Mouse (Mus musculus): ENCODE results near the gene Akap2.
A peak's percentile ranks its signal among the peaks of the same experiment; 100 is the strongest.
"Not testable (repeated sequence)": the region's sequence is repeated elsewhere in the genome, so short reads cannot be mapped to it uniquely, and the experiment has no call there.

Gene Akap2

DNA sequence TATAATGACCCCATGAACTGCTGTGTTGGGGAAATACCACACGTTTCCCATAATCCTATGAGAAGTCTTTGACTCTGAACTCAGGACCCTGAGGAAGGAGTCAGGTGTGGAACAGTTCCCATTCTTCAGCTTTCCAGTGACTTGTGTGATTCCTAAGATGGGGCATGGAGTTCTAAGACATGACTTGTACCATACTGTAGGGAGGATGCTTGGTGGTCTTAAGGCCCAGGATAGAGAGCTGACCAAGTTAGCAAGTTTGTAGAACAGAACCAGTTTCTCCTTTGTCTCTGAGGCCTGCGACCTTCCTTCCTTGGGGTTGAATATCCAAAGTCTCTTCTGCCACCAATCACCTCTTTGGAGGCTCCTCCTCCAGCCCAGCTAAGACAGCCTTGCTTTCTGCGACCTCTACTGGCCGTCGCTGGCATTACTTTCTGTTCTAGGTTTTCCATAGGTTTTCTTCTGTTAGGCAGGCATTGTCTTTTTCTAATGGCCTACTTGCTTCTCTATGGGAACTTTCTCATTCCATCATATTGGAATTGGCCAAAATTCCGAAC lies 162.4 kb downstream of the Akap2 start:
- peak; percentile 77 for DNase-seq

DNA sequence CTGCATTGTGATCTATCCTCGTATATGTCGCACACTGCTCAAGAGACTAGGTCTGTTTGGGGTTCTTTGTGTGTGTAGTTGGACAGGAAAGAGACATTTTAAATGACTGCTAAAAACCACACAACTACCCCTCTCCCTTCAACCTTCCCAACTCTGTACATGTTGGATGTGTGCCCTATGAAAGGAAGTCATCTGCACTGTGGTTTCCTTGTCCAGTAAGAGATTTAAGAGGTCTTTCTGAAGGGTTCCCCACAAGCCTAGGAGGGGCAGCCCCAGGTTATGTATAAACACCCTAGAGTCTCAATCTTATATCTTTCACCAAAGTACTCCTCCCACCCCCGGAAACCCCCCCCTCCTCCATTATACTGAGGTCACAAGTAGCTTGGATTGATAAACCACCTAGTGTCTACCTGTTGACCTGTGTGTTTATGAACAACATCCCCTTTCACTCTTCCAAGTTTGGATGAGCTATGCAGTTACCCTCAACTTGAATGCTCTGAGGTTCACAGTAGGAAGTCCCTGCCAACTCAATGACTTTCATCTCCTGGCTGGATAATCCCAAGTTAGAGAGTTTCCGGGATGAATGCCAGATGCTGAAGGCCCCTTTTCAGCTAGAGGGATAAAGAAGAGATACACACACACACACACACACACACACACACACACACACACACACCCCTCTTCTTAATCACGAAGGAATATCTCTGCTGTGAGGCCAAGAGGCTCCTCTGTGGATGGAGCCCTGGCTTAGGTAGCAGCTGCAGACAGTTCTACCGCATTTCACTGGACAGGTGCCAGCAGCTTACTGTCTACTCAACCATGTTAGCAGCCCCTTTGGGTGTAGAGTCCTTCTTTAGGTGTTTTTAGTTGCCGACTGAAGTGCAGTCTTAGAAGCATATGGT lies 166.3 kb downstream of the Akap2 start:
- DNase-seq: peak; percentile 16

DNA sequence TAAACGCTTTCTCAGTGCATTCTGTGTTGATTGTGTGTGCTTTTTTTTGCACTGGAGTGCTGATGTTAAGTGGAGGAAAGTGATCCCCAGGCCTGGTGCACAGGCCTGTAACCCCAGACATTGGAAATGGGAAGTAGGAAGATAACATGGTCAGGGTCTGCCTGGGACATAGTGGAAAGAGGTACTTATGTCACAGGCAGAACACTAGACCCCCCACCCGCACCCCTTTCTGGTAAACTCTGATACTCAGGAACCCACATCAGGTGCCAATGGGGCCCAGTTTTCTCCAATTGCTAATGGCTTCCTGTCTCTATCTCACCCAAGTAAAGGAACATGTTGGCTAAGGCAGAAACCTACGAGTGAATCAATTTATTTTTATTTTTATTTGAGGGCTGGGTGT lies 167.1 kb downstream of the Akap2 start:
- DNase-seq: no peak

DNA sequence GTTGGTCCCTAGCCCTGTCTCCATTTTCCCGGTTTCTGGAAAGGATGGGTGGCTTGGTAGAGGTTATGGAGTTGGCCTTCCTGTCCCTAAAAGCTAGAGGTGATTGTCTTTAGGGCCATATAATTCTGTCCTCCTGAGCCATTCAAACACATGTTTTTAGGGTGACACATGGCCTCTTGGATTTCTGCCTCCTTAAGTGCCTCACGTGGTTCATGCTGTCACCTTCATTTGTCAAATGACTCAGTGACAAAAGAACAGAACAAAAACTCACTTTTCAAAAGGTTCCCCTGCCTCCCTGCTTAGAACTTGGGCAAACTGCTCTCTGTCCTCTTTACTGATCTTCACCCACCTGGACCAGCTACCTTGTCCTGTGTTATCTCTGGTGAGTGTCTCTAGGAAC lies 167.7 kb downstream of the Akap2 start:
- DNase-seq: no peak

DNA sequence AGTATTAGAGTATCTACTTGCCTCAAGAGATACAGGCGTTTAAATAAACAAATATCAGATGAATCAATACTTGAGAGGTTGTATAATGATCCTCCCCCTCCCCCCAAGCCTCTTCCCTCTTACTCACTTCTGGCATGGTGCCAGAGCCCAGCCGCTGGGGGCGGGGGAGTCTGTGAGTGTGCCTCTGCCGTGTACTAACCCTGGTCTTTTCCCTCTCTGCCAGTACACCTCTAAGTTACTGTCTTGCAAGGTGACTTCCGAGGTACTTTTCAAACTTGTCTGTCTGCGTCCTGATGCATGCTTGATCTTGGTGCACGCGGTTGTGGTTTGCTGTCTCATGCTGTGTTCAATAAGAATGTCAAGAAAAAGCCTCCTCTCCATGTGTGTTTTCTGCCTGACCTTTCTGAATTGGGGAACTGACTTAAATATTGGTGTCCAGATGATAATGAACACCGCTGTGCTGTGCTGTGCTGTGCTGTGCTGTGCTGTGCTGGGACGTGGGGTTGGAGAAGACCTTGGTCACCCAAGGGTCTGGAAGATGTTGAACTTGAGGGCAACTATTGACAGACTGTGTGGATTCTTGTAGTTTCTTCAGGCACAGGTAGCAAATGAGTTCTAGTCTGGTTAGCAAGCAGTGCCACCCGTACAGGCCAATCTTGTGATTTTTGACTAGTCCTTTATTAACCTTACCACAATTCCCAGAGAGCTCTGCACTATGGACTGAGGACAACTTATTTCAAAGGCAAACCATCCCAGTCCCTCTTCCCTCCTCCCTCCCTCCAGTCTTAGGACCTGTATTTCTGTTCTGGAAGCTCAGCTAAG lies 168.8 kb downstream of the Akap2 start:
- DNase-seq: no peak

DNA sequence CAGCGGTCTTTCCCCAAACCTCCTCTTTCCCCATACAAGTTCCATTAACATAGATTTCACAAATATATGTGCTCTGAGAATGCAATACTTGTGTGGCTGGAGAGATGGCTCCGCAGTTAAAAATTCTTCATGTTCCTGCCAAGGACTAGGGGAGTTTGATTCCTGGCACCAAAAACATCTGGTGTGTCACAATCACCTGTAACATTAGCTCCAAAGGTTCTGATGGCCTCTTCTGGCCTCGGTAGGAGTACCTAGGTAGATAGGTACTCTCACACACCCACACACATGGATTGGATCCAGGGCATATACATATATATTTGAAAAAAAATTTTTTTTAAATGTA lies 169.4 kb downstream of the Akap2 start:
- no peak for DNase-seq

DNA sequence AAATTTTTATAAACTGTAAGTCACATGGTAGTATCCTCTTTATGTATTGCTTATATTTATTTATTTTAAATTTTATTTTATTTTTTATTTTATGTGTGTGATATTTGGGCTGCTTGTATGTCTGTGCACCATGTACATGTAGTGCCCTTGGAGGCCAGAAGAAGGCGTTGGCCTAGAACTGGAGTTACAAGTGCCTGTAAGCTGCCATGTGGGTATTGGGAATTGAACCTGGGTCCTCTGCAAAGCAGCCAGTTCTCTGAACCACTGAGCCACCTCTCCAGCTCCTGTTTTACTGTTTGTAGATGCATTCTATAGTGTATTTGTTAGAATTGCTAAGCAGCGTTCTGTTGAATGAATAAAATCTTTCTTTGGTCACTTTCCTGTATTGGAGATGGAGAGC lies 170.8 kb downstream of the Akap2 start:
- no peak for DNase-seq

DNA sequence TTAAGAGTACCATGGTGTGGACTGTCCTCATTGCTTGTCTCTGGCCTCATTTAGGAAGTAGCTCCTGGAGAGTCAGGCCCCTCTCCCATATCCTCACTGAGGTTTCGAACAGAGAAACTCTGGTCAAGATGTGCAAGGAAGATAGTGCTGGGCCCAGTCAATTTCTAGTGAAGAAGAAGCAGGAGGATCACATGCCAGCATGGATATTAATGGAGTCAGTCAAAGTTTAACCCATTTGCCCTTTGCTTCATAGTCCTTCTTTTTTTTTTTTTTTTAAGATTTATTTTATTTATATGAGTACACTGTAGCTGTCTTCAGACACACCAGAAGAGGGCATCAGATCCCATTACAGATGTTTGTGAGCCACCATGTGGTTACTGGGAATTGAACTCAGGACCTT lies 171.5 kb downstream of the Akap2 start:
- DNase-seq: not testable (repeated sequence)

DNA sequence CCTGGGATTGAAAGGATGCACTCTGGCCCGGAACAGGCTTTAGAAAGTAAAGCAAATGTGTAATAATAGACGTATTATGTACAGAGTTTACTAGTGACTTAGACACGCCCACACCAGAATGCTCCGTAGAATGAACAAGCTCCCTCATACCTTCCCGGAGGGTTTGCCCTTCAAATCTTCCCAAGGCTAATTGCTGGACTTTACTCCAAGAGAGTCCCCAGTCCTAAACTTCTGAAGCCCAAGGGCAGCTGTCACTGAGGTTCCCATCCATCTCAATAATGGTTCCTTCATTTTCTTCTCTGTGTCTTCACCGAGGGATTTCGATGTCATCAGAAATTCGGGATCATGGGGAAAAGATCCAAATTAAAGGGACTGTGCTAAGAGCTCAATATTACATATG lies 172.3 kb downstream of the Akap2 start:
- DNase-seq: no peak

DNA sequence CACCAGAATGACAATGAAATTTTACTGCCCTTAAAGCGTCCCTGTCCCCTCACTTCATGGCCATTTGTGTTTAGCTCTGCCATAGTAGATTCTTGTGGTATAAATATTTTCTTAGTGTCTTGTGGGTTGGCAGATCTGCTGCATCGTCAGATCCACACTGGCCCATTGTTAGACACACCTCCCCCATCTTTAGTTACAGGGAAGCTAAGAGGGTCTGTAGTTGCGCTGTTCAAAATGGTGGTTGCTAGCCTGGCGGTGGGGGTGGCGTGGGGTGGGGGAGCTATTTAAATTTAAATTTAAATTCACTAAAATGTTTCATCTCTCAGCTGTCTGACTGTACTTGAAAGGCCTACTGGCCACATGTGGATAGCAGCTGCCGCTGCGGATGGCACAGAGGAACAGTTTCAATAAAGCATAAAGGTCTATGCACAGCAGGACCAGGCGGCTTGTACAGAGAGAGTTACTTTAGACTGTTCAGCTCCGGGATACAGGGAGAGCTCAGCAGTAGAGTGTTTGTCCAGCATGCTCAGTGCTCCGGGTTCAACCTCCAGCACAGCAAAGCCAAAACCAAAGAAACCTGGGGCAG lies 174.6 kb downstream of the Akap2 start:
- no peak for DNase-seq

DNA sequence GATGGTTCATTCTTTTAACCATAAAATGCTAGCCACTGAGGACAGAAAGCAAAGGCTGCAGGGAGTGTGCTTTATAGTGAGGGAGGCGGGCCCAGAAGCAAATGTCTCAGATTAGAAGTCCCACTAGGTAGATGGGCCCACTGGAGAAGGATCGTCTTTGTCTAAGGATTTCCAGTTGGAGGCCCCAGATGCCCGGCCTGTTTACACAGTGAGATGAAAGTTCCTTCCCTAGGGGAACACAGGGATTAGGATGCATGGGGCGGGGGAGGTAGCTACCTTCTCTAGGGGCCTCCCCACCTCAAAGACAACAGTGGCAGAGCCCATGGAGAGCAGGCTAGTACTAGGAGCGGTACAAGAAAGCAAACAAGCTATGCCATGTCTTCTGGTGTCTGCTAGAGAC lies 177.7 kb downstream of the Akap2 start:
- DNase-seq: no peak

DNA sequence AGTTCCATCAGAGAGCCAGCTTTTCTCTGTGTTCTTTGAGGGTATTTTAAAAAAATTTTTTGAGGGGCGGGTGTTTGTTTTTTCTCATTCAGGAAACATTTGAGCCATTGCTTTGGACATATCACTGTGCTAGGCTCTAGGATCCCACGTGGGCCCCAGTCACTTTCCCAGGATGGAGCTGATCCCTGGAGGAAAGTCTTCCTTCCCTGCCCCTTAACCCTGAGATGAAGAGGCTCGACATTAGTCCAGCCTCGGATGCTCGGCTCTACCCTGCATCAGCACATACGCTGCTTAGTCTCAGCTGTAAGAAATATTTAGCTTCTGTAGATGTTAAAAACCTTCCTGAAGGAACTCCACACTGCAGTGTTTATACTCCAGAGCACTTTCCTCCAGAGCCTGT lies 178.4 kb downstream of the Akap2 start:
- no peak for DNase-seq

DNA sequence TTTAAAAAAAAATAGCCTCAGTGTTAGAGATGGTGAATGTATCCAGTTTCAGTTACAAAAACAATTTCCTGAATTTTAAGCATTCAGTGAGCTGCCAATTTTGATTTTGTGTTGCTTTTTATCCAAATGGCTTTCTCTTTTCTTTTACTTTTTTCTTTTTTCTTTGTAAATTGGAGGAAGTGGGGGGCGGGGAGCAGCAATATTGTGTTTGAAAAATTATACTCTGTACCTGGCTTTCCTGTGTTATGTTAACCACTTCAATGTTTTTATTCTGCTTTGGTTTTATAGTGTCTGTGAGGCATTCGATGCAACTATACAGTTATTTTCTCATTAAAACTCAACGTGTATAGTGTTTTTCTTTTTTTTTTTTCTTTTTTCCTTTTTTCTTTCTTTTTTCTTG lies 179.2 kb downstream of the Akap2 start:
- DNase-seq: no peak

DNA sequence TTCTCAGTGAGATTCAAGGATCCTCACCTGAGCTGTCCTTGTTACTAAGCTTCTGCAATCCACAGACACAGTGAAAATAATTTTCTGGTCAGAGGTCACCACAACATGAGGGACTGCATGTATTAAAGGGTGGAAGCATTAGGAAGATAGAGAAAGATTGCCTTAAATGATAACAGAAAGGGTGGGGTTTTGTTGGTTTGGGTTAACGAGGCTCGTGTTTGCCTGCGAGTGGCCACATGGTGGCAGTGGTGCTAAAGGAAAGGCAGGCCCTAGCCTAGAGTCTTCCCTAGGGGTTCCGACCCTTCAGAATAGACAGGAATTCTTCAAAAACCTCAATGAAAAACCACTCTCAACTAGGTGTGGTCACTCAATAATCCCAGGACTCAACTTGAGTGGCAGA lies 183.8 kb downstream of the Akap2 start:
- DNase-seq: peak; percentile 59

DNA sequence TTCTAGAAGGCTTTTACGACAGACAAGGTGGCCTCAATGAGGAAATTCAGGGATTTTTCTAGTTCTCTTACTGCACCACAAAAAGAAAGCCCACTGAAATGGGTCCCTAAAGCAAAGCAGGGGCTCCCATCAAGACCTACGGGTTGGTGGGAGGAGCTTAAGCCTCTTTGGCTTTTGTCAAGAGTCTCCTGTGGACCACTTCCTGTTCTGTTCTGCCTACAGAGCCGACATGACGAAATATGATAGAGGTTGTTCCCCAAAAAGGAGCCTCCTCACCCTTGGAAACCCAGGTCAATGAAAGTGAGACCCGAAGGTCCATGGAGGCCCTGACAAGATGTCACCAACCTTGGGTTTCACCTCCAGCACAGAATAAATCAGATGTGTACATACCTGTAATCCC lies 185.2 kb downstream of the Akap2 start:
- DNase-seq: no peak

DNA sequence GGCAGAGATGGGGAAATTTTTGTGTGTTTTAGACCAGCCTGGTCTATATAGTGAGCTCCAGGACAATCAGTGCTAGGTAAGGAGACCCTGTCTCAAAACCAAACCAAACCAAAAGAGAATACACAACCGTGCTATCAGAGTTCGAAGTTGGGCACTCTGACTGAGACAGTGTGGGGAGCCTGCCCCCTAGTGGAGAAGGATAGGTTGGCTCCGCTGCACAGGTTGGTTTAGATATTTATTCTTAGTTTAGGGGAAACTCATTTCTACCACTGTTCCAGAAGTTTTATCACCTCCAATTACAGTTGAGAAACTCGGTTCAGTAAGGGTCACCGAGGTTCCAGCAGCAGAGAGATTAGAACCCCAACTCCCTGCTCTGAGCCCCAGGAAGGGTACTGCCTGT lies 186.8 kb downstream of the Akap2 start:
- DNase-seq: peak; percentile 75

DNA sequence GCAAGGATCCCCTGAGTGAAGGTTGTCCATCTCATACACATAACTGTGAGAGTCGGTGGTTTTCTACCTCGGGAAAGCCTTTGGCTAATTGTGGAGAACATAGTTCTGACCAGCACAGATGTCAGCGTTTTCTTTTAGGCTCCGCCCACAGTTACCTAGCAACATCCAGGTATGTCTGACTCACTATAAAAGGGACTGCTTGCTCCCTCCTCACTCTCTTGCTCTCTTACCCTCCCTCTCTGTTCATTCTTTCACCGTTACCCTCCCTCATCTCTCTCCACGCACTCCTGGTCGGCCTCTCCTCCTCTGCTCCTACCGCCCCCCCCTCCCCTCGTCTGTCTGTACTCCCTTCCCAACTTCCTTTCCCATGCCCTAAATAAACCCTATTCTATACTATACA lies 187.2 kb downstream of the Akap2 start:
- DNase-seq: no peak

DNA sequence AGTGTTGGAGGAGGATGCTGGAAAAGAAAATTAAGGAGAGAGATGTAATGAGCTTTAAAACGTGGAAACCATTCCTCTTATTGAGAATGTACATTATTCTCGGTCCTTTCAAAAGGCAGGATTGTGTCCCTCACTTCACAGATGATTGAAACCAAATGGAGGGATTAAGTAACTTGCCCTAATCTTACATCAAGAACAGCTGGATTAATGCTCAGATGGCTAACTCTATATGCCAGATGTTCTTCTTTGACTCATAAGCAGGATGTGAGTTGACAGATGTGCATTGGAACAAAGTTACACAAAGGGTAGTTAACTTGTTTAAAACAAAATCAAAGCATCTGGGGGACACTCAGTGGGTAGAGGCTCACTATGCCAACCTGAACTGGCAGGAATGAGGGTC lies 189.3 kb downstream of the Akap2 start:
- DNase-seq: no peak

DNA sequence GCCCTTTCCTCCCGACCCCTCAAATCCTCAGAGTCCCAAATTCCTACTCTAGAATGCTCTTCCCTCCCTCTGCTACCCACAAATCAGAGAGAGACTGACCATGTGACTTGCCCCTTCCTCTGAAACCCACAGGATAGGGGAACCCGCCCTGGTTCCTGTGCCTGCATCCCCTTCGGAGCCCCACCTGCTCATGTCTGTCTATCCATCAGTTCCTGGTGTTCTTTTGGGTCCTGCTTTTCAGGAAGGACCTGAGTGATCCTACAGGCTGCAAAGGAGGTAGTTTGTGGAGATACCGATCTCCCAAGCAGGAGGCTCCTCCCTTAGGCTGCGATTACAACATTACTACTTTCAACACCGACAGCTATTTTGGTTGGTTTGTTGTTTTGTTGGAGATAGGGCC lies 191.4 kb downstream of the Akap2 start:
- DNase-seq: no peak

DNA sequence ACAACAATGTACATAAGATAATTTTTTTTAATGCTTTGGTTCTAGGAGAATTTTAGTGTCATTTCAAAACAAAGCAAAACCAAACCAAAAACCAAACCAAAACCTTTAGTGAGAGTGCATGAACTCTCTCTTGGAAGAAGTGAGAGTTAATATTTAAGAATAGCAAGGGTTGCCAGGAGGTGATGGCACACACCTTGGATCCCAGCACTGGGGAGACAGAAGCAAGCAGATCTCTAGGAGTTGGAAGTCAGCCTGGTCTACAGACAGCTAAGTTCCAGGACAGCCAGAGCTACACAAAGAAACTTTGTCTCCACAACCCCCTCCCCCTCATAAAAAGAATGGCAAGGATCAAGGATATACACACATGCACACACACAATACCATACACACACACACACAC lies 195.6 kb downstream of the Akap2 start:
- no peak for DNase-seq

DNA sequence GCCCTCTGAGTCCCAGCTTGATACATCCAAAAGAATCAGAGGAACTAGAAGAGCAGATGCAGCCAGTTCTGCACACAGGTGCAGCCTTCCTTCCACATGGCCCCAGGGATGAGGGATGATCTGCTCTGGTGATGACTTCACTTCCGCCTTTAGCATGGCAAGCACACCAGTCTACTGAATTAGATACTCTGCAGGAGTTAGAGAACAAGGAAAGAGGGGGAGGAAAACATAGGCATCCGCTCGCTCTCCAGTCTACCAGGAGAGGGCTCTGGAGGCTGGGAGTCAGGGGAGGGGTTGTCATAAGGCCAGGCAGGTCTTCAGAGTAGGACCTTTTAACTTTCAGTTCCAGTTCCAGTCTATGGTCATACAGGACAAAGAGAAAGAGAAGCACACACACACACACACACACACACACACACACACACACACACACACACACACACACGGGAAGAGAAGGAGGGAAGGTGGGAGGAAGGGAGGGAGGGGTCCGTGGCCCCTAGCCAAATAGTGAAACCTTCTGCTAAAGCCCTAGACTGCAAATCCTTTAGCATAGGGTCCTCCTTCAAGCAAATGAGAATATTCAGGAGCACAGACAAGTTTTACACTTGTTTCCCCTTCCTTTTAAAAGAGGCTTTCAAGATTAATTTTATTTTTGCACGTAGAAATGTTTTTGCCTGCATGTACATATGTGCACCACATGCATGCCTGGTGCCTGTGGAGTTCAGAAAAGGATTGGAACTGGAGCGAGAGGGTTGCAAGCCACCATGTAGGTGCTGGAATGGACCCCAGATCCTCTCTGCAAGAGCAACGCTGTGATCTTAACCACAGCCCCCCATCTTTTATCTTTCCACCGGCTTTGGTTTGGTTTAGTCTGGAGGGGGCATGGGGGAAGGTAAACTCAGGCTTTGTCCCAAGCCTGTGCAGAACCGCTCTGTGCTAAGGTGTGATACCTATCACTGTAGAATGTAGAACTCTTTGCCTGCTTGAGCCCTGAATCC lies 197.0 kb downstream of the Akap2 start:
- no peak for DNase-seq

DNA sequence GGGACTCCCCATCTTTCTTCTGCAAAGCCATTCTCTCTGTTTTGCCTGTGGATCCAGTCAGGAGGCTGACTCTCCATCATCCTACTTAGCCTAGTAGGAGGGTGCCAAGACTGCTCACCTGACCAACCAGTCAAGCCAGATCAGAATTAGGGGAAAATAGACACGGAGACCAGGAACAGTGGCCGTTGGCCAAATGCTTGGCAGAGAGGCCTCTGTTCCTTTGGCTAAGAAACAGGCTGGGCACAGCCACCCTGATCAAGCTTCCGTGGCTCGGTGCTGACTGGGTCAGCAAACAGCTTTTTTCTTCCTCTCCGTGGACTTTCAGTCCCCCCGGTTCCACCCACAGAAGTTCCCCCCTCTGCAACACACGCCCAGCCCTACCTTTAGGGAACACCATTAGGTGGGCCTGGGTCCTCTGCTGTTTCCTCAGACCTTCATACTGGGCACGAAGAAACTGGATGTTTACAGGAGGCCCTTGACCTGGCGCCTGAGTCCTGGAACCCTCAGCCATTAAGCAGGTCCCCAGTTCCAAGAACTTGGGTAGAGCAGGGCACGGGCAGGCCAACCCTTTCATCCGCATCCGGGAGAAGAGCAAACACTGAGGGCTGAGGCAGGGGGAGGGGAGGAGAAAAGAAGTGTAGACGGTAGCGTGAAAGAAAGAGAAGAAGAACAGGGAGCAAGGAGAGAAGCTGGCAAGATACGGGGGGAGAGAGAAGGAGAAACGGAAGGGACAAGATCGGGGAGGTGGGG lies 197.9 kb downstream of the Akap2 start:
- no peak for DNase-seq
